Mouse (Mus musculus): ENCODE results near the gene Tctex1d1. TPM values are rescaled to one million over a fixed set of nuclear protein-coding genes. Genes with fewer than 3 reads are reported as not detected.

Gene Tctex1d1
- polyA plus RNA-seq, 1 experiment from 2014 or later, result 0.44 TPM

GRCm38 (mm10) chr4:102979385-102979784 is 979 bp downstream of the Tctex1d1 start:
- DNase-seq (ENCODE audit: low spot score), result no peak
- peaks cover 2% of the 10 kb centered on the region; the same call in 1 of the 2 replicates for H3K27me3 ChIP-seq (ENCODE audit: control insufficient read depth, insufficient read depth, low read length)
- no peaks in the 10 kb centered on the region for H3K9me3 ChIP-seq (ENCODE audit: control insufficient read depth, low read length)
- ATAC-seq (ENCODE audit: insufficient read depth, low FRiP score, low TSS enrichment), result no peak
- H3K9ac ChIP-seq (ENCODE audit: low read length), result no peak overlapping the region
- WGBS, result 65% methylated on average over 5 of the region's 5 CpGs
- no peak overlapping the region for H3K4me2 ChIP-seq (ENCODE audit: low read depth)
- H3K4me3 ChIP-seq (ENCODE audit: low read depth, low read length), result no peak overlapping the region
- H3K27ac ChIP-seq (ENCODE audit: low read depth, low read length), result no peak overlapping the region
- peaks cover 6% of the 10 kb centered on the region; the same call in 1 of the 2 replicates for H3K4me1 ChIP-seq (ENCODE audit: control insufficient read depth, insufficient read depth, low read length)
- H3K36me3 ChIP-seq (ENCODE audit: control insufficient read depth, insufficient read depth, low read length), result no peaks in the 10 kb centered on the region

DNA sequence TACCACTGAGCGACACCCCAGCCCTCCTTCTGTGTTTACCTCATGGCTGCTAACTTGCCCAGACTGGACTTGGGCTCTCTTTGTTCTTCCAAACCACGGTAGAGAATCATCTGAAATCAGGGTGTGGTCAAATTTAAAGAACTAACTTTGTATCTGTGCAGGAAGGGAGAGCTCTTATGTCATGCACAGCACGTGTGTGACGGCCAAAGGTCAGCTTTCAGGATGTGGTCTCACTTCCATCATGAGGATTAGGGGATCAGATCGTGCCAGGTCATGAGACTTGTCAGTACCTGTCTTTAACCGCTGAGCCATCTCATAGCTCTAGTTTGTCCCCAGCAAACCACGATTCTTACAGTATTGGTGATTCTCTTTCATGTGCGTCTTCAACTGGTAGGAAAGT is 3.3 kb downstream of the Tctex1d1 start:
- WGBS, result 91% methylated on average over 8 of the region's 8 CpGs
- ATAC-seq (ENCODE audit: insufficient read depth, low FRiP score, low TSS enrichment) (no peak), DNase-seq (ENCODE audit: low spot score) (no peak)
- no peak overlapping the region for H3K4me3 ChIP-seq (ENCODE audit: low read depth, low read length)
- H3K9me3 ChIP-seq (ENCODE audit: control insufficient read depth, low read length), result no peaks in the 10 kb centered on the region
- H3K9ac ChIP-seq (ENCODE audit: low read length), result no peak overlapping the region
- no peak overlapping the region for H3K4me2 ChIP-seq (ENCODE audit: low read depth)
- no peak overlapping the region for H3K27ac ChIP-seq (ENCODE audit: low read depth, low read length)
- H3K36me3 ChIP-seq (ENCODE audit: control insufficient read depth, insufficient read depth, low read length), result no peaks in the 10 kb centered on the region
- H3K4me1 ChIP-seq (ENCODE audit: control insufficient read depth, insufficient read depth, low read length), result peaks cover 6% of the 10 kb centered on the region; the same call in 1 of the 2 replicates
- peaks cover 2% of the 10 kb centered on the region; the same call in 1 of the 2 replicates for H3K27me3 ChIP-seq (ENCODE audit: control insufficient read depth, insufficient read depth, low read length)

DNA sequence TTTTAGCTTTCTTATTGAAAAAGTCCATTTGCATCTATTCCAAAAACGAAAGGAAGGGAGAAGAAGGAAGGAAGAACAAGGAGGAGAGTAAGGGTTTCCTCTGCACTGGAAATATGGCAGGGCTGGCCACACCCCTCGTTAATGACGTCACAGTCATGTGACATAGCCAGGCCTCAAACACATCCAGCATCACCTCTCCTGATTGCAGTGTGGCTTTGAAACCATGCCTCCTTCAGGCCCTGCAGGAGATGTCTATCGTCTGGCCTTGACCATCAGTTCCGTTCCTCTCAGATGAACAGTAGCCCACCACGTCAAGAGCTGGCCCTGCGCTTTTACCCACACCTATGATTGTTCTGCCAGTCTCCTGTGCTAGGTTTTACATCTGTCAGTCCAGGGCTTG is 7.8 kb downstream of the Tctex1d1 start:
- DNase-seq (ENCODE audit: low spot score) (no peak), ATAC-seq (ENCODE audit: insufficient read depth, low FRiP score, low TSS enrichment) (no peak)
- no peaks in the 10 kb centered on the region for H3K4me1 ChIP-seq (ENCODE audit: control insufficient read depth, insufficient read depth, low read length)
- no peaks in the 10 kb centered on the region for H3K36me3 ChIP-seq (ENCODE audit: control insufficient read depth, insufficient read depth, low read length)
- H3K9ac ChIP-seq (ENCODE audit: low read length), result no peak overlapping the region
- H3K9me3 ChIP-seq (ENCODE audit: control insufficient read depth, low read length), result no peaks in the 10 kb centered on the region
- H3K4me2 ChIP-seq (ENCODE audit: low read depth), result no peak overlapping the region
- WGBS, result 80% methylated on average over 7 of the region's 7 CpGs
- H3K27ac ChIP-seq (ENCODE audit: low read depth, low read length), result no peak overlapping the region
- H3K4me3 ChIP-seq (ENCODE audit: low read depth, low read length), result no peak overlapping the region
- no peaks in the 10 kb centered on the region for H3K27me3 ChIP-seq (ENCODE audit: control insufficient read depth, insufficient read depth, low read length)

GRCm38 (mm10) chr4:102986917-102987316 is 8.5 kb downstream of the Tctex1d1 start:
- Histone ChIP-seq H3K4me3 (ENCODE audit: low read depth, low read length) (no peak overlapping the region), H3K4me1 (ENCODE audit: control insufficient read depth, insufficient read depth, low read length) (no peaks in the 10 kb centered on the region), H3K4me2 (ENCODE audit: low read depth) (no peak overlapping the region), H3K36me3 (ENCODE audit: control insufficient read depth, insufficient read depth, low read length) (no peaks in the 10 kb centered on the region), H3K9me3 (ENCODE audit: control insufficient read depth, low read length) (no peaks in the 10 kb centered on the region), H3K9ac (ENCODE audit: low read length) (no peak overlapping the region), H3K27ac (ENCODE audit: low read depth, low read length) (no peak overlapping the region), H3K27me3 (ENCODE audit: control insufficient read depth, insufficient read depth, low read length) (no peaks in the 10 kb centered on the region)
- WGBS, result 2% methylated on average over 2 of the region's 2 CpGs
- ATAC-seq (ENCODE audit: insufficient read depth, low FRiP score, low TSS enrichment) (peak; percentile 68; the same call in 1 of the 2 replicates), DNase-seq (ENCODE audit: low spot score) (peak; percentile 44)

DNA sequence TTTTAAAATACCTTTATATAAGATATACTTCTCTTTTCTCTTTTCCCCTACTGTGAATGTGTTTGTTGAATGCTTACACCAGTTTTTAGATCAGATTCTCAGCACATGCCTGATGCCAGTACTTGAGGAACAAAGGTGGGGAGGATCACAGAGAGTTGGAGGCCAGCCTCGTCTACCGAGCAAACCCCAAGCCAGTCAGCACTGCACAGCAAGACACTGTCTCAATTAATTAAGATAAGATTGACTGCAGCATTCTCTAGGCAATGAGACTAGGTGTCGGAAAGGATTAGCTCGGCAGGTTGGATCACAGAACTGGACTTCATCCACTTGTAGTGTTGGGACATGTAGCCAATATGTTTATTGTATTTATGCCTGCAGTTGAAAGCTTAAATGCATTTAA is 8.9 kb downstream of the Tctex1d1 start:
- Histone ChIP-seq H3K4me3 (ENCODE audit: low read depth, low read length) (no peak overlapping the region), H3K9ac (ENCODE audit: low read length) (no peak overlapping the region), H3K9me3 (ENCODE audit: control insufficient read depth, low read length) (no peaks in the 10 kb centered on the region), H3K27ac (ENCODE audit: low read depth, low read length) (no peak overlapping the region), H3K36me3 (ENCODE audit: control insufficient read depth, insufficient read depth, low read length) (no peaks in the 10 kb centered on the region), H3K27me3 (ENCODE audit: control insufficient read depth, insufficient read depth, low read length) (no peaks in the 10 kb centered on the region), H3K4me1 (ENCODE audit: control insufficient read depth, insufficient read depth, low read length) (no peaks in the 10 kb centered on the region), H3K4me2 (ENCODE audit: low read depth) (no peak overlapping the region)
- ATAC-seq (ENCODE audit: insufficient read depth, low FRiP score, low TSS enrichment) (no peak), DNase-seq (ENCODE audit: low spot score) (no peak)
- 72% methylated on average over 4 of the region's 4 CpGs for WGBS

- Histone ChIP-seq H3K4me2 (ENCODE audit: low read depth) (no peak overlapping the region), H3K4me3 (ENCODE audit: low read depth, low read length) (no peak overlapping the region), H3K4me1 (ENCODE audit: control insufficient read depth, insufficient read depth, low read length) (no peaks in the 10 kb centered on the region), H3K36me3 (ENCODE audit: control insufficient read depth, insufficient read depth, low read length) (no peaks in the 10 kb centered on the region), H3K9me3 (ENCODE audit: control insufficient read depth, low read length) (no peaks in the 10 kb centered on the region), H3K9ac (ENCODE audit: low read length) (no peak overlapping the region), H3K27me3 (ENCODE audit: control insufficient read depth, insufficient read depth, low read length) (no peaks in the 10 kb centered on the region), H3K27ac (ENCODE audit: low read depth, low read length) (no peak overlapping the region)
- no peak for ATAC-seq (ENCODE audit: insufficient read depth, low FRiP score, low TSS enrichment)
- no peak for DNase-seq (ENCODE audit: low spot score)
- WGBS, result 82% methylated on average over 2 of the region's 2 CpGs
Observed at GRCm38 (mm10) chr4:102987756-102988155, 9.3 kb downstream of the Tctex1d1 start.

- Histone ChIP-seq H3K27me3 (ENCODE audit: control insufficient read depth, insufficient read depth, low read length) (no peaks in the 10 kb centered on the region), H3K36me3 (ENCODE audit: control insufficient read depth, insufficient read depth, low read length) (no peaks in the 10 kb centered on the region), H3K27ac (ENCODE audit: low read depth, low read length) (no peak overlapping the region), H3K4me3 (ENCODE audit: low read depth, low read length) (no peak overlapping the region), H3K4me2 (ENCODE audit: low read depth) (no peak overlapping the region), H3K4me1 (ENCODE audit: control insufficient read depth, insufficient read depth, low read length) (no peaks in the 10 kb centered on the region), H3K9me3 (ENCODE audit: control insufficient read depth, low read length) (no peaks in the 10 kb centered on the region), H3K9ac (ENCODE audit: low read length) (no peak overlapping the region)
- DNase-seq (ENCODE audit: low spot score), result no peak
- no peak for ATAC-seq (ENCODE audit: insufficient read depth, low FRiP score, low TSS enrichment)
- WGBS, result 80% methylated on average over 6 of the region's 6 CpGs
Observed at GRCm38 (mm10) chr4:102988526-102988925, 10.1 kb downstream of the Tctex1d1 start.

DNA sequence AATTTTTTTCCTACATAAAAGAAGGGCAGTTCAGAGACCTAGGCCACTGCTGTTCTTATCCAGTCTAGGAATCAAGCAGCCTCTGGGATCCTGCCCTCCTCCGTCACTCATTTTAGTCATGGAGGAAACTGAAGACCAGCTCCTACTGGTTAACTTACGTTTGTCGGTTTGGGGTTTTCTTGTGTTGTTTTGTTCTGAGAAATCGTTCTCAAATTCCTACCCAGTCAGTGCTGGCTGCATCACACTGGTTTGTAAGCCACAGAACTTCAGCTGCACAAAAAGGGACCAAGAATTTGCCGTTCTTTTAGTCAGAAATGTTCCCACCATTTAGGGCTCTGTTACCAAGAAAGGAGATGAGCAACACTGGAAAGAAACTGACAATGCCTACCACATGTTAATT is 11.0 kb downstream of the Tctex1d1 start:
- Histone ChIP-seq H3K36me3 (ENCODE audit: control insufficient read depth, insufficient read depth, low read length) (no peaks in the 10 kb centered on the region), H3K9me3 (ENCODE audit: control insufficient read depth, low read length) (no peaks in the 10 kb centered on the region), H3K4me3 (ENCODE audit: low read depth, low read length) (no peak overlapping the region), H3K4me2 (ENCODE audit: low read depth) (no peak overlapping the region), H3K9ac (ENCODE audit: low read length) (no peak overlapping the region), H3K4me1 (ENCODE audit: control insufficient read depth, insufficient read depth, low read length) (no peaks in the 10 kb centered on the region), H3K27me3 (ENCODE audit: control insufficient read depth, insufficient read depth, low read length) (no peaks in the 10 kb centered on the region), H3K27ac (ENCODE audit: low read depth, low read length) (no peak overlapping the region)
- 81% methylated on average over 5 of the region's 5 CpGs for WGBS
- ATAC-seq (ENCODE audit: insufficient read depth, low FRiP score, low TSS enrichment) (no peak), DNase-seq (ENCODE audit: low spot score) (no peak)

DNA sequence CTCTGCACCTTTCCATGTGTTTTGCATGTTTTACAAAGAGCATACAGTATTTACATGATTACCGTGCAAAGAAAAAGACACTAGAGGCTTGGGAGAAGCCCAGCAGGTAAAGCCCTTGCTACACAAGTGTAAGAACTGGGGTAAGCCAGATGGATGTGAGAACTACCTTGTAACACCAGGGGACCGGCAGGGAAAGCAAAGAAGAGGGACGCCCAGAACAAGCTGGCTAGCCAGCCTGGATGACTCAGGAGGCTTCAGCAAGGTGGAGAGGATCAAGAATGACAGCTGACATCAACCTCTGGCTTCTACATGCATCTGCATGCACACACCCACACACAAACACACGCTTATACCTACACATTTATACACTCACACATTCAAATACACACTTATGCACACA is 11.6 kb downstream of the Tctex1d1 start:
- no peaks in the 10 kb centered on the region for H3K27me3 ChIP-seq (ENCODE audit: control insufficient read depth, insufficient read depth, low read length)
- no peak overlapping the region for H3K27ac ChIP-seq (ENCODE audit: low read depth, low read length)
- no peak overlapping the region for H3K9ac ChIP-seq (ENCODE audit: low read length)
- no peaks in the 10 kb centered on the region for H3K4me1 ChIP-seq (ENCODE audit: control insufficient read depth, insufficient read depth, low read length)
- no peak overlapping the region for H3K4me2 ChIP-seq (ENCODE audit: low read depth)
- H3K4me3 ChIP-seq (ENCODE audit: low read depth, low read length), result no peak overlapping the region
- ATAC-seq (ENCODE audit: insufficient read depth, low FRiP score, low TSS enrichment), result no peak
- no peaks in the 10 kb centered on the region for H3K9me3 ChIP-seq (ENCODE audit: control insufficient read depth, low read length)
- DNase-seq (ENCODE audit: low spot score), result no peak
- H3K36me3 ChIP-seq (ENCODE audit: control insufficient read depth, insufficient read depth, low read length), result no peaks in the 10 kb centered on the region
- 80% methylated on average over 4 of the region's 4 CpGs for WGBS

Data from neural tube, embryonic 11.5 days (tissue).